9 mouse cellular contexts compared by ENCODE assay signal in genomic region chr4:119241664-119242063, GRCm38 (mm10). TPM values are rescaled to one million over a fixed set of nuclear protein-coding genes. Genes with fewer than 3 reads are reported as not detected.
A peak's percentile ranks its signal among the peaks of the same experiment; 100 is the strongest.
DNase-seq lines count a peak whose midpoint lies in the region; TF ChIP-seq lines count a peak whose summit lies in the region.
"Had no signal": no experiment of that assay in that cellular context is flagged by ENCODE, and none has a peak within 500 bp of the region (broad histone marks: within the 10 kb centered on the region; RNA-seq: fewer than 3 reads in every experiment).

No protein-coding gene starts in this region.

- no peaks in the 10 kb centered on the region for H3K27me3 ChIP-seq in cerebellum, adult 2 months (ENCODE audit: control insufficient read depth, insufficient read depth, low read length)

- no peak overlapping the region for H3K4me3 ChIP-seq in bone marrow macrophage, adult 2 months (ENCODE audit: insufficient read depth, low read length)
- no peak overlapping the region for H3K4me3 ChIP-seq in cerebellum, adult 2 months (replicated peaks; ENCODE audit: insufficient read depth, low read depth, low read length)

- peaks cover 2% of the 10 kb centered on the region for H3K4me1 ChIP-seq in bone marrow macrophage, adult 2 months (ENCODE audit: control insufficient read depth, insufficient read depth, low read length)
- H3K4me1 ChIP-seq in cerebellum, adult 2 months (ENCODE audit: control insufficient read depth, insufficient read depth, low read length), result peaks cover 14% of the 10 kb centered on the region

- WGBS in cerebellum, adult 2 months, result 77% methylated on average over 14 of the region's 14 CpGs

- TF ChIP-seq POLR2A in bone marrow macrophage, adult 2 months (IDR thresholded peaks at IDR 0.05; ENCODE audit: borderline replicate concordance, low read depth, low read length), result no peak
- no peak for TF ChIP-seq POLR2A in cerebellum, adult 2 months (IDR thresholded peaks at IDR 0.05; ENCODE audit: borderline replicate concordance, insufficient read depth, low read length)

- H3K27ac ChIP-seq in bone marrow macrophage, adult 2 months (ENCODE audit: insufficient read depth, low read depth, low read length), result no peak overlapping the region
- no peak overlapping the region for H3K27ac ChIP-seq in cerebellum, adult 2 months (ENCODE audit: insufficient read depth, low read length)

- peak; percentile 69 for DNase-seq in layer of hippocampus, adult 11-12 months (ENCODE audit: low spot score)
- no peak for DNase-seq in layer of hippocampus, adult 9-10 months (ENCODE audit: low spot score)
- peak; percentile 49 to 76 for DNase-seq in layer of hippocampus, adult 18-20 months (ENCODE audit: low spot score in 2 of 2)
- DNase-seq in right cerebral cortex, postnatal 14 days, result peak; percentile 60
- no peak for DNase-seq in urinary bladder, postnatal 4 days (ENCODE audit: low spot score in 2 of 2)
- no peak for DNase-seq in cerebellum, adult 2 months
- DNase-seq in yolk sac, embryonic 10.5 days (ENCODE audit: low spot score), result no peak

- 0 out of 2 replicates have a peak, but pooled peaks have one; percentile 10 for TF ChIP-seq CTCF in bone marrow macrophage, adult 2 months (IDR thresholded peaks at IDR 0.05; ENCODE audit: low read depth, low read length)
- no peak for TF ChIP-seq CTCF in cerebellum, adult 2 months (IDR thresholded peaks at IDR 0.05; ENCODE audit: borderline replicate concordance, insufficient read depth, low read depth, low read length)

RNA-seq across cellular contexts. Expression of gene P3h1, which starts 8.9 kb away (rescaled TPM):
- 12.2 and 13.1 TPM in 2 replicates for polyA plus RNA-seq in bone marrow macrophage, adult 2 months (2012; ENCODE audit: insufficient read depth, insufficient read length, missing spikeins)
- total RNA-seq in layer of hippocampus, adult 18-20 months (2021), result 1 to 10 TPM; 7.7 to 8.5 TPM
- 12.3 and 14.7 TPM in 2 replicates for polyA plus RNA-seq in cerebellum, adult 2 months (2012; rRNA removed)

RNA-seq across cellular contexts. Expression of gene AU022252, which starts 9.2 kb away (rescaled TPM):
- 7.0 and 9.7 TPM in 2 replicates for polyA plus RNA-seq in bone marrow macrophage, adult 2 months (2012; ENCODE audit: insufficient read depth, insufficient read length, missing spikeins)
- total RNA-seq in layer of hippocampus, adult 18-20 months (2021), result 10 to 100 TPM; 29.3 to 36.5 TPM
- 10.7 and 11.9 TPM in 2 replicates for polyA plus RNA-seq in cerebellum, adult 2 months (2012; rRNA removed)

RNA-seq across cellular contexts. Expression of gene Cldn19, which starts 13.6 kb away (rescaled TPM):
- polyA plus RNA-seq in bone marrow macrophage, adult 2 months (2012; ENCODE audit: insufficient read depth, insufficient read length, missing spikeins), result not detected in 2 replicates
- total RNA-seq in layer of hippocampus, adult 18-20 months (2021), result under 1 TPM; 0.13 to 0.40 TPM
- polyA plus RNA-seq in cerebellum, adult 2 months (2012; rRNA removed), result 0.20 and 0.32 TPM in 2 replicates
- total RNA-seq: hematopoietic stem cell, adult 5-6 weeks had no signal

RNA-seq across cellular contexts. Expression of gene Tmem269, which starts 23.6 kb away (rescaled TPM):
- not detected in 2 replicates for polyA plus RNA-seq in bone marrow macrophage, adult 2 months (2012; ENCODE audit: insufficient read depth, insufficient read length, missing spikeins)
- total RNA-seq in layer of hippocampus, adult 18-20 months (2021), result under 1 TPM; 0.74 to 0.87 TPM
- polyA plus RNA-seq in cerebellum, adult 2 months (2012; rRNA removed), result 0.82 and 0.92 TPM in 2 replicates

RNA-seq across cellular contexts. Expression of gene Svbp, which starts 46.6 kb away (rescaled TPM):
- 36.6 and 41.1 TPM in 2 replicates for polyA plus RNA-seq in bone marrow macrophage, adult 2 months (2012; ENCODE audit: insufficient read depth, insufficient read length, missing spikeins)
- 10 to 100 TPM; 15.4 to 17.5 TPM for total RNA-seq in layer of hippocampus, adult 18-20 months (2021)
- 25.7 and 26.4 TPM in 2 replicates for polyA plus RNA-seq in cerebellum, adult 2 months (2012; rRNA removed)

Comparison
In these comparisons a context has a peak if more than half of its experiments do, and no peak if none do; other contexts are left out.
1. DNase-seq: peak in layer of hippocampus, adult 11-12 months (single experiment), layer of hippocampus, adult 18-20 months (2 of 2) and right cerebral cortex, postnatal 14 days (single experiment); none in layer of hippocampus, adult 9-10 months (single experiment), urinary bladder, postnatal 4 days (0 of 2), cerebellum, adult 2 months (0 of 2) and yolk sac, embryonic 10.5 days (single experiment).